Mouse (Mus musculus): Measurements from ENCODE around the gene Kif1a. TPM values are rescaled to one million over a fixed set of nuclear protein-coding genes. Genes with fewer than 3 reads are reported as not detected.

The Kif1a gene
- polyA plus RNA-seq (2012; rRNA removed): 0.49 and 0.77 TPM in 2 replicates

DNA sequence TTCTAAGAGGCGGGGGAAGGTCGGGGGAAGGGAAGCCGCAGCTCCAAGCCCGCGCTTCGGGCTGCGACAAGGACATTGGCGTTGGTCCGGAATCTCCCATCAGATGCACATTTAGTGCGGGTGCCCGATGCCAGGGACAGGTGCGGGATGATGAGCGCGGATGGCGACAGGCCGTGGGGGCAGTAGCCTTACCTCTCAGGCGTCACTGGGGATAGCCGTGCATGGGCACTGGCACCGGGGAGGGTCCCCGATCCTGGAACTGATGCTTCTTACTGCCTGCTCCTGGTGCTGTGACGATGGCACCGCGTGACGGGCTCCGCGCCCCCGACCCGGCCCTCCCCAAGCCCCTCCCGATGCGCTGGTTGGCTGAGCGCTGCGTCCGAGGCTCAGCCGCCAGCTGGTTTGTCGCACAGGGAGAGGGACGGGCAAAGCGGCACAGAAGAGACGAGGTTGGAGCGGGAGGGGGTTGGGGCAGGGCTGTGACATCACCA lies at the start of gene Kif1a:
Kif1a (minus strand) TSS at position 381 of the 491 bp plus-strand sequence.
- H3K27me3 ChIP-seq (ENCODE audit: control insufficient read depth, insufficient read depth, low read length): peaks cover 15% of the 10 kb centered on the region
- DNase-seq (ENCODE audit: low read depth in 1 of 2, low spot score in 2 of 2): no peak
- peak within 1 kb of the TSS; percentile 5; the same call in 1 of the 2 replicates for H3K4me3 ChIP-seq (ENCODE audit: extremely low read depth, insufficient read depth, insufficient read length)
- no peak for TF ChIP-seq POLR2A (IDR thresholded peaks at IDR 0.05; ENCODE audit: low read depth, low read length)
- TF ChIP-seq CTCF (IDR thresholded peaks at IDR 0.05; ENCODE audit: extremely low read depth, insufficient read depth, insufficient read length, insufficient replicate concordance): no peak
- H3K4me1 ChIP-seq (ENCODE audit: control insufficient read depth, insufficient read depth, insufficient read length): no peaks in the 10 kb centered on the region
- no peaks in the 10 kb centered on the region for H3K36me3 ChIP-seq (ENCODE audit: control insufficient read depth, insufficient read depth, low read length)
- no peak within 1 kb of the TSS for H3K27ac ChIP-seq (ENCODE audit: insufficient read depth, low read length)
- WGBS: 4% methylated on average over 39 of the region's 39 CpGs

DNA sequence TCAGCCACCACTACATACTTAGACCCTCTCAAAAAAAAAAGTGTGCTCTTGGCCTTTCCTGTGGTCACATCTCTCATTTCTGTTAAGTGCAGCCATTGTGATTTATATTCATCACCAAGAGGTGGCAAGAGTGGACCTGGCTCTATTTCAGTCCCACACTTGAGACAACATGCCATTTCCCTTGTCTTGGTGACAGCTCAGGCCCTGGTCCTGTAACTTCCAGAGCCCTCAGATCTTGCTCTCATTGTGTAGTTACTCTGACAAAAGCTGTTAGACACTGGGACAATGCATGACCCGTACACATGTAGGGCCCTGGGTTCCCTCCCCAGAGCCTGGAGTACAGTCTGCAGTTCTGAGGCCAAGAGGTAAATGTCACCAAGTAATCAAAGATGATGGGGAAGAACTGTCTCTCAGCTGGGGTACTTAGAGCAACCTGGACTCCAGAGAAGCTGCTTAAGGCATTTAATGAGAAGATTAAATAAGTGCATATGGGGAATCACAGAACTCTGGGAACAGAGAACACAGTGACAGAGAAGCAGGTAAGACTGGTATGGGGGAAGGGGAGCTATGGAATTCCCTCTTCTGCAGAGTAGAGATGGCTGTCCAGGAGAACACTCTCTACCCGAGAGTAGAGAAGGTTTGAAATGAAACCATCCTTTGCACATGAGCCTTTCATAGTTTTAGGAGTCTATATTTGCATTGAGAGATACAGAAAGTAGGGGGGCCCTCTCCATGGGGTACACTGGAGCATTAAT lies 49.3 kb upstream of the Kif1a start:
- Histone ChIP-seq H3K27me3 (ENCODE audit: control insufficient read depth, insufficient read depth, low read length) (no peaks in the 10 kb centered on the region), H3K4me1 (ENCODE audit: control insufficient read depth, insufficient read depth, insufficient read length) (no peaks in the 10 kb centered on the region), H3K27ac (ENCODE audit: insufficient read depth, low read length) (no peak overlapping the region), H3K4me3 (ENCODE audit: extremely low read depth, insufficient read depth, insufficient read length) (no peak overlapping the region), H3K36me3 (ENCODE audit: control insufficient read depth, insufficient read depth, low read length) (no peaks in the 10 kb centered on the region)
- no peak for DNase-seq (ENCODE audit: low read depth in 1 of 2, low spot score in 2 of 2)
- TF ChIP-seq POLR2A (IDR thresholded peaks at IDR 0.05; ENCODE audit: low read depth, low read length) (no peak), CTCF (IDR thresholded peaks at IDR 0.05; ENCODE audit: extremely low read depth, insufficient read depth, insufficient read length, insufficient replicate concordance) (no peak)
- 71% methylated on average over 2 of the region's 2 CpGs for WGBS

DNA sequence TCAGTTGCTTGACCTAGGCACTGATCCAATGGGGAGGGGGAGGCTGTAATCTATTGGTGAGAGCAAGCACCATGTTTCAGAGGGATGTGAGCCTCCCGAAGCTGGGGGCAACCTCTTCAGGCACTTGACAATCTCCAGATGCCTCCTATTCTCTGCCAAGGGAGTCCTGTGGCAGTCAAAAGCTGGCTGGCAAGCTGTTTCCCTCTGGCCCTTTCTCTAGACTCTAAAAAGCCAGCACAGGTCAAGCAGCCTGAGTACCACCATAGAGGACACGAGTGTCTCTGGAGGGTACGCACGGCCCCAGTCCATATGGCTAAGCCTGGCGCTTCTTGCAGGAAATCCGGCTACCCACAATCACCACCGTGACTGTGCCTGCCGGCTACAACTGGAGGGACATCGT lies 42.4 kb upstream of the Kif1a start:
- TF ChIP-seq CTCF (IDR thresholded peaks at IDR 0.05; ENCODE audit: extremely low read depth, insufficient read depth, insufficient read length, insufficient replicate concordance) (no peak), POLR2A (IDR thresholded peaks at IDR 0.05; ENCODE audit: low read depth, low read length) (no peak)
- no peaks in the 10 kb centered on the region for H3K4me1 ChIP-seq (ENCODE audit: control insufficient read depth, insufficient read depth, insufficient read length)
- no peaks in the 10 kb centered on the region for H3K36me3 ChIP-seq (ENCODE audit: control insufficient read depth, insufficient read depth, low read length)
- 76% methylated on average over 9 of the region's 9 CpGs for WGBS
- no peak for DNase-seq (ENCODE audit: low read depth in 1 of 2, low spot score in 2 of 2)
- no peak overlapping the region for H3K27ac ChIP-seq (ENCODE audit: insufficient read depth, low read length)
- H3K27me3 ChIP-seq (ENCODE audit: control insufficient read depth, insufficient read depth, low read length): no peaks in the 10 kb centered on the region
- no peak overlapping the region for H3K4me3 ChIP-seq (ENCODE audit: extremely low read depth, insufficient read depth, insufficient read length)

DNA sequence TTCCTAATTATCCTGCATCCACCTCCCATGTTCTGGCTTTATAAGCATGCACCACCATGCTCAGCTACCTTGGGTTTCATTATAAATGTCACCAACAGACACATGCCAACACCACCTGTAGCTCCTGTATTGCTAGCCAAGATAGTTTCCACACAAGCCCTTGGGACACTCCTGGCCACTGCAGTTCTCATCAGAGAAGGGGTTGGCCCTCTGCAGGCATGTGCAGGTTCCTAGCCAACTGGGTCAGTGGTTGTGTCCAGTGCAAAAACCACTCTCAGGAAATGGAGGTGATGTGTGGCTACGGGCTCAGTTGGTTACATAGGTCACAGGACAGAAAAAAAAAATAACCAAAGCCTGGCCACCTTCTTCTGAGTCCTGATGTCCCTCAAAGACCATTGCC lies 41.1 kb upstream of the Kif1a start:
- WGBS: 61% methylated on average over 1 of the region's 1 CpGs
- H3K4me1 ChIP-seq (ENCODE audit: control insufficient read depth, insufficient read depth, insufficient read length): no peaks in the 10 kb centered on the region
- no peak overlapping the region for H3K4me3 ChIP-seq (ENCODE audit: extremely low read depth, insufficient read depth, insufficient read length)
- no peak for DNase-seq (ENCODE audit: low read depth in 1 of 2, low spot score in 2 of 2)
- no peaks in the 10 kb centered on the region for H3K27me3 ChIP-seq (ENCODE audit: control insufficient read depth, insufficient read depth, low read length)
- TF ChIP-seq POLR2A (IDR thresholded peaks at IDR 0.05; ENCODE audit: low read depth, low read length) (no peak), CTCF (IDR thresholded peaks at IDR 0.05; ENCODE audit: extremely low read depth, insufficient read depth, insufficient read length, insufficient replicate concordance) (no peak)
- no peak overlapping the region for H3K27ac ChIP-seq (ENCODE audit: insufficient read depth, low read length)
- no peaks in the 10 kb centered on the region for H3K36me3 ChIP-seq (ENCODE audit: control insufficient read depth, insufficient read depth, low read length)

DNA sequence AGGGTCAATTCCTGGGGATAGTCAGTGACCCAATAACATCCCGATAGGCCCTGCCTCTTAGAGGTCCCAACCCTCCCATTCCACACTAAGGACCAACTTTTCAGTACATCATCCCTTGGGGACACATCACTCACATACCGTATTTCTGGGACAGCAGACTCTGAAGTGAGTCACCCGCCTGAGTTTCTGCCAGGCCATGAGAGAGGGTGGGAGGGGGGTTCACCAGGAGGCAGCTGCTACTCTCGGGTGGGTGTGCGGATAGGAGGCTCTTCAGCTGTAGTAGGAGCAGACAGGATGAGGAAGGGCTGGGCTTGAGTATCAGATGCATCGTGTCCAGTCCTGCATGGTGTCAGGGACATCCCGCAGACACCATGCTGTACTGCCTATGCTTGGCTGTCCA lies 38.0 kb upstream of the Kif1a start:
- no peak overlapping the region for H3K27ac ChIP-seq (ENCODE audit: insufficient read depth, low read length)
- H3K4me3 ChIP-seq (ENCODE audit: extremely low read depth, insufficient read depth, insufficient read length): no peak overlapping the region
- no peaks in the 10 kb centered on the region for H3K4me1 ChIP-seq (ENCODE audit: control insufficient read depth, insufficient read depth, insufficient read length)
- H3K27me3 ChIP-seq (ENCODE audit: control insufficient read depth, insufficient read depth, low read length): no peaks in the 10 kb centered on the region
- no peak for DNase-seq (ENCODE audit: low read depth in 1 of 2, low spot score in 2 of 2)
- no peak for TF ChIP-seq CTCF (IDR thresholded peaks at IDR 0.05; ENCODE audit: extremely low read depth, insufficient read depth, insufficient read length, insufficient replicate concordance)
- TF ChIP-seq POLR2A (IDR thresholded peaks at IDR 0.05; ENCODE audit: low read depth, low read length): no peak
- 75% methylated on average over 7 of the region's 7 CpGs for WGBS
- H3K36me3 ChIP-seq (ENCODE audit: control insufficient read depth, insufficient read depth, low read length): no peaks in the 10 kb centered on the region

DNA sequence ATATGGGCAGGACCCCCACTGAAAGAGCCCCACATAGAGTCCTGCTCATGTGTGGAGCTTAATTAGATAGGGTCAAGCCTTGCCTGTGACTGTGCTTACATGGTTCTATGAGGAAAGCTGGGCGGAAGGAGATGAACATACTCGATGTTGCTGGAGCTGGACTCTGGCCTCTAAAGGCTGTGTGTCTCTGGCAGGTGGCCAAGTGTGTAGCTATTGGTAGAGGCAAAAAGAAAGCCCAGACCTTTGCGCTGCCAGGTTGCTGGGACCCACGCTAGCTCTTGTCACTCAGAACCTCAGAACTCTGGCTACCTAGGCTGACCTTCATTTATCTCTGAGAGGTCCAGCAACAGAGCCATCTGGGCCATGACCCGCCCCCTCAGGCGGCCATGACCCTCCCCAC lies 36.8 kb upstream of the Kif1a start:
- WGBS: 83% methylated on average over 6 of the region's 6 CpGs
- H3K27me3 ChIP-seq (ENCODE audit: control insufficient read depth, insufficient read depth, low read length): no peaks in the 10 kb centered on the region
- DNase-seq (ENCODE audit: low read depth in 1 of 2, low spot score in 2 of 2): no peak

DNA sequence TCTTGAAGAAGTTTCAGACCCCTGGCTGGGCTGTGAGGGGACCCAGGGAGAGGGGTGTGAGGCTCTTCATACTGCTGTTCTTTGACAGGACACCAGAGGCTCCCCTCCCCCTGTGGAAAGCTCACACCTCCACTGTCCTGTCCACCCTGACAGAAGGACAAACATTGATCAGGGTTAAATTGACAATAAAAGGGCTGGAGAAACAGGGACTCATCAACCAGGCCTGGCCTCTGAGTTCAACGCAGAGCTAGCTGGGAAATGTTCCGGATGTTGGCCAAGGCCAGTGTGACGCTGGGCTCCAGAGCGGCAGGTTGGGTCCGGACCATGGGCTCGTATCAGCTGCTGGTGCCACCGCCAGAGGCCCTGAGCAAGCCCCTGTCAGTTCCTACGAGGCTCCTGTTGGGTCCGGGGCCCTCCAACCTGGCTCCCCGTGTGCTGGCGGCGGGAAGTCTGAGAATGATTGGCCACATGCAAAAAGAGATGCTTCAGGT lies 33.3 kb upstream of the Kif1a start, which contains the start of gene Agxt:
Agxt (plus strand) TSS at position 205 of the 491 bp plus-strand sequence.
- DNase-seq (ENCODE audit: low read depth in 1 of 2, low spot score in 2 of 2): no peak
- H3K4me1 ChIP-seq (ENCODE audit: control insufficient read depth, insufficient read depth, insufficient read length): no peaks in the 10 kb centered on the region
- no peaks in the 10 kb centered on the region for H3K27me3 ChIP-seq (ENCODE audit: control insufficient read depth, insufficient read depth, low read length)
- H3K36me3 ChIP-seq (ENCODE audit: control insufficient read depth, insufficient read depth, low read length): no peaks in the 10 kb centered on the region
- 86% methylated on average over 12 of the region's 12 CpGs for WGBS
- H3K27ac ChIP-seq (ENCODE audit: insufficient read depth, low read length): no peak within 1 kb of the TSS
- no peak within 1 kb of the TSS for H3K4me3 ChIP-seq (ENCODE audit: extremely low read depth, insufficient read depth, insufficient read length)
- TF ChIP-seq CTCF (IDR thresholded peaks at IDR 0.05; ENCODE audit: extremely low read depth, insufficient read depth, insufficient read length, insufficient replicate concordance): no peak

More for the DNA sequence above, 36.8 kb upstream of the Kif1a start:
- Histone ChIP-seq H3K36me3 (ENCODE audit: control insufficient read depth, insufficient read depth, low read length) (no peaks in the 10 kb centered on the region), H3K27ac (ENCODE audit: insufficient read depth, low read length) (no peak overlapping the region), H3K4me3 (ENCODE audit: extremely low read depth, insufficient read depth, insufficient read length) (no peak overlapping the region), H3K4me1 (ENCODE audit: control insufficient read depth, insufficient read depth, insufficient read length) (no peaks in the 10 kb centered on the region)
- TF ChIP-seq POLR2A (IDR thresholded peaks at IDR 0.05; ENCODE audit: low read depth, low read length): no peak
- TF ChIP-seq CTCF (IDR thresholded peaks at IDR 0.05; ENCODE audit: extremely low read depth, insufficient read depth, insufficient read length, insufficient replicate concordance): no peak
